Mouse (Mus musculus): ENCODE data around the gene Acaca.

DNA sequence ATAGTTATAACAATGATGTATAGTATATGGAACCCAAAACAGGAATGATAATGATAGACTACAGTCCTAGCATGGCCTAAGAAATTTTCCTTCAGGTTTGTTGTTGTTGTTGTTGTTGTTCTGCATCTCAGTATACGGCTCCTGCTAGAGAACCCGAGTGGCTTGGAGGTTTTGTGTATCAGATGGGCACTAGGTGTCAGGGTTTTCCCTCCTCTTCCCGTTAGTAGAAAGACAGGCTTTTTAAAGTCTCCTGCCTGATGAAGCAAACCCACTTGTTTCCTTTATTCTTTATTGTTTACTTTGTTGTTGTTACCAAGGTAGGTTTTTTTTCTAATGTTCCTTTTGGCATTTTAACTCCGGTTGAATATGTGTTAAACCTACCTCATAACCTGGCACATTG lies 197.6 kb downstream of the Acaca start:
- no peak for TF ChIP-seq GATA1 (IDR thresholded peaks at IDR 0.05; ENCODE audit: borderline replicate concordance, low read length)
- no peak for TF ChIP-seq FLI1 (IDR thresholded peaks at IDR 0.05; ENCODE audit: low read length)
